Mouse (Mus musculus) telencephalon, adult 2 months (tissue): ENCODE measurements around the gene Fam69a.
A peak's percentile ranks its signal among the peaks of the same experiment; 100 is the strongest.
"Not testable (repeated sequence)": the region's sequence is repeated elsewhere in the genome, so short reads cannot be mapped to it uniquely, and the experiment has no call there.

Source experiments
- DNase-seq: peaks from one replicate; pipeline ENCODE4 v3.0.0-alpha.2; 2011; ENCODE audit warnings: low read depth, low spot score

Fam69a gene

DNA sequence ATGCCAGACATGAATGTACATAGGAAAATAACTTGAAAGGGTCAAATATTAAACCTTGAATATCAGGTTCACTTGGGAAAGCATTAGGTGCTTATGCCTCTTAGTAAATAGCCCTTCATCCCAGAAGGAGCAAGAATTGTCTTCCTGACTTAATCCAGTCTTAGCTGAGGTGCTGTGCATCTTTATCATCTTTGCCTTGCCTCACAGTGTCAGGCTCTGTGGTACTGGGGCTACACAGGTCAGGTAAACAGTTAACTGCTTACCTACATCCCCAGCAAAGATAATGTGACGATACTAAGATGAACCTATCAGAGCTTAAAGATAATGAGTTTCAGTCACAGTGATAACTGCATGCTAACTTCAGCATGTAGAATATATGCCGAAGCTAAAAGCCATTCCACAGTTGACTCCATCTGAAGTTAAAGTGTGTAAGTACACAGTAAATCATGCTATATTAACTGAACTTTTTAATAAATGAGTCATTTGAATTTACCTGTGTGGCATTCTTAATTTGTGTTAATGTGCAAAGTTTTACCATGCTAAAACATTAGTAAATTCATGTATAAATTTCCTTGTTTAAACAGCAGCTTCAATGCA, 78.3 kb downstream of the Fam69a start:
- DNase-seq = no peak

DNA sequence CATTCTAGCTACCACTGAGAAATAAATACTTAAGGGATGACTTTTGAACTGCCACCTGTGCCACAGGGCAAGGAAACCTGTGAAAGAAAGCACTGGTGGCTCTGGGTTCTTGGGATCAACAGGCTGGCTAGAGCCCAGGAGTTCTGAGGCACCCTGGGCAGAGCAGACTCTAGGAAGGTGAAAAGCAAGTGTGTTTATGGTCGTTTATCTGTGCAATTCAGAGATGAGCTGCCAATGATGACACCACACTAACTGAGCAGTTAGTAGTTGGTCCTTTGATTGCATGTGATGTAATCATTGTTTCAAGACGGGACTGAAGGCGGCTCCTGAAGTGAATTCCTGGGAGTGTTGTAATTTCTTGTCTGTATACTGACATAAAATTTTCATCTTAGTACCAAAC, 82.6 kb downstream of the Fam69a start:
- no peak for DNase-seq

GRCm38 (mm10) chr5:107901014-107901615, 85.8 kb downstream of the Fam69a start:
- no peak for DNase-seq

DNA sequence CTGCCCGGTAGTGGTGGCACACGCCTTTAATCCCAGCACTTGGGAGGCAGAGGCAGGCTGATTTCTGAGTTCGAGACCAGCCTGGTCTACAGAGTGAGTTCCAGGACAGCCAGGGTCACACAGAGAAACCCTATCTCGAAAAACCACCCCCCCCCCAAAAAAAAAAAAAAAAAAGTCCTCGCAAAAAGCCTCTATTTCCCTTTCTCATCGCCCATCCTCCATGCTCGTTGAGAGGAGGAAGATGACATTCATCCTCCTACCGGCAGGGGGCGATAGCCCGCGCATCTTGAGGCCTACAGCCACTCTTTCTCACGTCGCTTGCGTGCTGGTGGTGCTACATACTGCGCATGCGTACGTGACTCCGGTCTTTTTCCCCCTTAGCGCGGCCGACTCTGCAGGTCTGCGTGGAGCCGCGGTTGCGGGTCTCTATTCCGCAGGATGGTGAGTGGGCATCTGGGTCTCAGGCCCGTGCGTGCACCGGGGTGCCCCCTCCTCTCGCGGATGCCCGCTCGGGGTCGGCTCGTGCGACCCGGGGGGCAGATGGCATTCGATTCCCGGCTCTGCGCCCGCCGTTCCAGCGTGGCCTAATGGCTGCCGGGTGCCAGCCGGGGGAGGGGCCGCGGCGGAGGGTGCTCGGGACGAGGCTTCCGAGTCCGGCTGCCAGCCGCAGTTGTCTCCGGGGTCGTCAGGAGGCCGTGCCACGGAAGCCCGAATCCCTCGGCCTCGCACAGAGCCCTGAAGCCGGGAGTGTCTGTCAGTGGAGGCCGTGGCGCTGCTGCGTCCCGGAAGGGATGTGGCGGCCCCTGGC, 86.5 kb downstream of the Fam69a start, which contains the start of gene Rpl5:
Rpl5 (plus strand) TSS at position 297 of the 808 bp plus-strand sequence.
- DNase-seq = peak; percentile 93

GRCm38 (mm10) chr5:107896265-107896664, 90.6 kb downstream of the Fam69a start:
- DNase-seq = peak; percentile 64

GRCm38 (mm10) chr5:107894676-107895075, 92.2 kb downstream of the Fam69a start:
- no peak for DNase-seq

DNA sequence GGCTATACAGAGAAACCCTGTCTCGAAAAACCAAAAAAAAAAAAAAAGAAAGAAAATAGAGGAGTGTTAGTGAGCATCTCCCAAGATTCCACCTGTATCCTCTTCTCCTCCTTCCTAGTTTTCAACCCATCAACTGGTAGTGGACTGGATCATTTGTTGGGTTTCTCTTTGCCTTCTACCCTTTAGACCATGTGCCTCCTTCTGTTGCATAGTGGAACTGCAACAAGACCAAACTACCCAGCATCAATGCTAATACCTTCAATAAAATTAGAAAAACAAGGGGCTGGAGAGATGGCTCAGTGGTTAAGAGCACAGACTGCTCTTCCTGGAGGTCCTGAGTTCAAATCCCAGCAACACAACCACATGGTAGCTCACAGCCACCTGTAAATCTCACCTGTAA, 95.4 kb downstream of the Fam69a start:
- DNase-seq = not testable (repeated sequence)

GRCm38 (mm10) chr5:107889994-107890888, 96.6 kb downstream of the Fam69a start:
- no peak for DNase-seq

GRCm38 (mm10) chr5:107880710-107881109, 106.2 kb downstream of the Fam69a start:
- no peak for DNase-seq

GRCm38 (mm10) chr5:107877053-107877452, 109.8 kb downstream of the Fam69a start:
- no peak for DNase-seq

- no peak for DNase-seq
Measured at GRCm38 (mm10) chr5:107875261-107875611, 111.6 kb downstream of the Fam69a start.

DNA sequence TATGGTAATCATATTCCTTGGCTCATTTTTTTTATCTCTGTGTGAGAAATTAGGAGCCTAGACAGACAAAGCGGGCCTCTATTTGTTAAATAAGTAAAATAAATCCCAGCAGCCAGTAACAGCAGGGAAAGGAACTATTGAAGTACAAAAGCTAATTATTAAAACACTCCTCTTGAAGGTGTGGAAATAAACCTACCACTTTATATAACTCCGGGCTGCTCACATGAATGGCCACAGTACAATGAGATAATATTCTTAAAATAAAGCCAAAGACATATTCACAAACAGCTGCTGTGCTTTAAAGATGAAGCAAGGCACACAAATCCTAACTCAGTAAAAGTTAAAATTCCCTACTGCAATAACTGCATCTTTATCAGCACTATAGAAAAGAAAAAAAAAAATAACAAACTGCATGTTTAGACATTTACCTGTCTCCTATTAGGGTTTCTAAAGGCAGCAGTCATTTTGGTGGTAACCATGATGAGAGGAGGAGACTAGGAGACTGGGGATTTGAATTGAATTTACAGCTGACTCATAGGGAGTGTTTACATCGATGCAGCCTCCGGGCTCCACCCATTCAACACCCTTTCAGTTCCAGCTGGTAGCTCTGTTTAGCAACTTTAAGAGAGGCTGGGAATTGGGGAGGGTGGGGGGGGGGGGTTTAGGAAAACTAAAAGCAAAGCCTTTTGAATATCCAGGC, 112.2 kb downstream of the Fam69a start, which contains the start of gene Evi5:
Evi5 (minus strand) TSS at position 547 of the 700 bp plus-strand sequence.
- DNase-seq = peak; percentile 38

- DNase-seq = peak; percentile 34
Measured at GRCm38 (mm10) chr5:107873886-107874302, 113.0 kb downstream of the Fam69a start.

GRCm38 (mm10) chr5:107873330-107873729, 113.6 kb downstream of the Fam69a start:
- no peak for DNase-seq

GRCm38 (mm10) chr5:107869701-107870100, 117.2 kb downstream of the Fam69a start:
- DNase-seq = no peak

DNA sequence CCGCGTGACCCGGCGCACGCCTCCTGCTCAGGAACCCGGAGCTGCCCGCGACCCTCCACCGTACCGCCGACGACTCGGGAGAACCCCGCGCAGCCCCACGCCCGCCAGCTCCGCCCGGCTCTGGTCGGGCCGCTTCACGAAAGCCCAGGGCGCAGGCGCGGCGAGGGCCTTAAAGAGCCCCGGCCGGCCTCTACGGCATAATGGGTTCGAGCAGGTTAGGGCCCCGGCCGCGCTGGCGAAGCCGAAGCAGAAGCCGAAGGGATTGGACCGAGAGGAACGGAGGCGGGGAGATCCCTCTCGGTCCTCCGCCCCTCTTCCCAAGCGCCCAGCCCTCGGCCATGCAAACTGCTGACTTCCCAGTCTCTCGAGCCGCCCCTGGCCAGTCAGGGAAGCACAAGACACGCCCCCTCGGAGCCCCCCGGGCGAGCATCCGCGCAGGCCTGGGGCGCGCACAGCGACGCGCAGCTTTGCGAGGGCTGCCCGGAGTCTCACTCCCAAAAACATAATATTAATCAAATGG, 117.9 kb downstream of the Fam69a start:
- DNase-seq = peak; percentile 70

DNA sequence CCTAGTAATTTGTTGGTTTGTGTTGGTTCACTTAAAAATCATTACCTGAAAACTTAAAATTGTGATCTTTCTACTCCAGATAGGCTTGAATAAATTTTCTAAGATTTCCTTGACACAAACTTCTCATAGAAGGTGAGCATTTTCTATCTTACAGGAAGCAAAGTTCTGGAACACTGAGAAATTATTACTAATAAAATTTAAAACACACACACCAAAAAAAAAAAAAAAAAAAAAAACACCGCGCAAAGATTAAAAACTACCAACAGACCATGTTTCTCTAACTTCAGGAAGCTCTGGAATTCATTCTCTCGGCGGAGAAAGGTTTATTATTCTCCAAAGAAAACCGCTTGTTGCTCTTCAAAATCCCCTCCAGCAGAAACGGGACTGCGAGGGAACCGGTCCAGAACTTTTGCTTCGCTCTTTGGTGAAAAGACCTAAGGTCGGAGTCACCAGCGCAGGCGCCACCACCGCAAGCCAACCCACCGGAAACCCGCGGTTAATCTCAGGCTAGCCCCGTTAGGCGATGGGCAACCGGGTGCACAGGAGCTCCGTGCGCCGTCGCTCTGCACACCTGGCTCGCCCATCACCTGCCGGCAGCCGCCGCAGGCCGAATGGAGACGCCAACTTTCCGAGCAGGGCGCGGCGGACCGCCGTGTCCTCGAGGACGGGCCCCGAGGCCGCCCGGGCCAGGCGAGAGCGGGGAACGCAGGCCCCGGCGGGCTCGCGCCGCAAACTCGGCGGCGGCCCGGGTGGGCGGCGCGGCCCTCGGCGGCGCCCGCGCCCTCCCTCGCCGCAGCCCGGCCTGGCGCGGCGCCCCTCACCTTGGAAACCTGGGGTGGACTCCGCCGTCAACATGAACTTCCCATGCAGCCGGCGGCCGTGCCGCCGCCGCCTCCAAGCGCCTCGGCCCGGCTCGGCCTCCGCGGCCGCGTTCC, 118.6 kb downstream of the Fam69a start:
- DNase-seq = no peak

DNA sequence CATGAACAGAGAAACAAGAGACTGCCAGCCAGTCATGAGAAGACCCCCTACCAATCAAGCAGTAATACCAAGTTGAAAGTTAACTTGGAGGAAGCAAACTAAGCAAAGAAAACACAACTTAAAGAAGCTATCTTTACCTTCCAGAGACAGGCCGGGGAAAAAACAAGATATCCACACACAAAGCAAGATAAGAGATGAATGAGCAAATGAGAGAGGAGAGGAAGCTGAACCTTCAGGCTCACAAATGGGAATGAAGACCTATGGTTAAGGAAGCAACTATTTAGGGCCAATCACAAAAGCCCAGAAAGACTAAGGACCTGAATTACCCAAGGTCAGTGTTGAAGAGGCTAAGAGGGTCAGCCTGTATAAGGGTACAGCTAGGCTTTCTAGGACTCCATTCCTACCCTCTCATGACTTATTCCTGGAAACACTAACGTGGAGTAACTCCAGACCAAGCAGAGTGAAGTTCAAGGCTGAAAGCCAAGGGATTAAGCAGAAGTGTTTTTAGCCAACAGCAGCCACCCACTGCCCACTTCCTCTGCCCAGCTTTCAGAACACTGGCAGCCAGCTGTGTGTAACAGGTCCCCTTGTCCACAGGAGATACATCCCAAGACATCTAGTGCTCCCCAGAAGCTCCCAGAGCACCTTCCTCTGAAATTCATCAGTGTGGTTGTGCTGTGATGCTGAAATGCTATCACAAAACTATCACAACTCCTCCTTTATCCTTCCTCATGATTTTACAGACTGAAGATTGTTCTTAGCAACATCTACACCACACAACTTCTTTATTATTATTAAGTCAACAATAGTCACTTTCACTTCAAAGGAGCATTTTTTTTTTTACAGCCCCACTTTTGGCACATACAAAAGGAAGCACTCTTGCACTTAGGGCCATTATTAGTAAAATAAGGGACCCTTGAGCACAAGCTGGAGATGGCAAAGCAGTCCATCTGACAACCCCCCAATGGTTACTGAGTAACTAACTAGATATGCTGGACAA, 120.5 kb downstream of the Fam69a start:
- no peak for DNase-seq
